Mouse (Mus musculus) midbrain, embryonic 15.5 days (tissue): ENCODE data around the gene Mprip. TPM values are rescaled to one million over a fixed set of nuclear protein-coding genes. Genes with fewer than 3 reads are reported as not detected.

ENCODE experiments used
- ATAC-seq: fragments of 200-750 bp; cut with Nextera tagmentation; replicated peaks from 2 replicates; pipeline ENCODE4 v1.8.0; 2017; ENCODE audit warnings: moderate TSS enrichment
- H3K27ac ChIP-seq: fragments of 300-500 bp; sonication (generic); 2 replicates; pipeline ENCODE4 v1.5.1; 2015; ENCODE audit warnings: mild to moderate bottlenecking, inconsistent platforms
- H3K27me3 ChIP-seq: fragments of 300-500 bp; sonication (generic); replicated peaks from 2 replicates; pipeline ENCODE4 v1.6.1; 2015; ENCODE audit warnings: inconsistent platforms
- H3K36me3 ChIP-seq: fragments of 300-500 bp; sonication (generic); replicated peaks from 2 replicates; pipeline ENCODE4 v1.6.1; 2015; ENCODE audit warnings: inconsistent platforms
- H3K4me1 ChIP-seq: fragments of 300-500 bp; sonication (generic); 2 replicates; pipeline ENCODE4 v1.6.1; 2015; ENCODE audit warnings: inconsistent platforms
- H3K4me2 ChIP-seq: fragments of 300-500 bp; sonication (generic); 2 replicates; pipeline ENCODE4 v1.6.1; 2015; ENCODE audit warnings: inconsistent platforms, mild to moderate bottlenecking, moderate library complexity
- H3K4me3 ChIP-seq: fragments of 300-500 bp; sonication (generic); 2 replicates; pipeline ENCODE4 v1.5.1; 2015; ENCODE audit warnings: mild to moderate bottlenecking, inconsistent platforms
- H3K9ac ChIP-seq: fragments of 300-500 bp; sonication (generic); 2 replicates; pipeline ENCODE4 v1.6.1; 2015; ENCODE audit warnings: mild to moderate bottlenecking, inconsistent platforms
- H3K9me3 ChIP-seq: fragments of 300-500 bp; sonication (generic); 2 replicates; pipeline ENCODE4 v1.6.1; 2016; ENCODE audit warnings: inconsistent platforms
- WGBS: fragments of 180-500 bp; shearing (Covaris S2); methylation state at CpG from one replicate; pipeline ENCODE4 v1.1.7; 2015; ENCODE audit warnings: mixed read lengths; 5-methylcytosine and 5-hydroxymethylcytosine counted together
- polyA plus RNA-seq: library from polyadenylated mRNA; unstranded; fragments of >200 nt; fragmentation: Nextera tagmentation; extraction: Ambion mirVana; gene quantifications from 2 replicates; pipeline ENCODE4 v1.2.1, GENCODE M21; 2015

The Mprip gene
- polyA plus RNA-seq, 1 experiment from 2014 or later: 77.5 TPM

GRCm38 (mm10) chr11:59758191-59758985, 97.3 kb downstream of the Mprip start:
- H3K27me3 ChIP-seq: no peaks in the 10 kb centered on the region

GRCm38 (mm10) chr11:59759178-59759577, 98.1 kb downstream of the Mprip start:
- no peak for ATAC-seq
- Histone ChIP-seq H3K27ac (peak overlapping the region; percentile 41), H3K9me3 (no peaks in the 10 kb centered on the region), H3K4me2 (no peak overlapping the region), H3K36me3 (peaks cover 67% of the 10 kb centered on the region), H3K9ac (no peak overlapping the region), H3K4me1 (no peaks in the 10 kb centered on the region), H3K4me3 (no peak overlapping the region), H3K27me3 (no peaks in the 10 kb centered on the region)
- 69% methylated on average over 4 of the region's 4 CpGs for WGBS

More at GRCm38 (mm10) chr11:59758191-59758985, 97.3 kb downstream of the Mprip start:
- Histone ChIP-seq H3K4me2 (no peak overlapping the region), H3K36me3 (peaks cover 68% of the 10 kb centered on the region), H3K9me3 (no peaks in the 10 kb centered on the region), H3K4me1 (no peaks in the 10 kb centered on the region), H3K27ac (no peak overlapping the region; the same call in 1 of the 2 replicates), H3K4me3 (no peak overlapping the region), H3K9ac (no peak overlapping the region)
- WGBS: 95% methylated on average over 9 of the region's 9 CpGs
- no peak for ATAC-seq

- 86% methylated on average over 2 of the region's 2 CpGs for WGBS
- Histone ChIP-seq H3K4me3 (no peak overlapping the region), H3K9ac (no peak overlapping the region), H3K27ac (0 out of 2 replicates have a peak overlapping the region, but pooled peaks have one; percentile 34), H3K4me2 (no peak overlapping the region), H3K36me3 (peaks cover 69% of the 10 kb centered on the region), H3K4me1 (no peaks in the 10 kb centered on the region), H3K27me3 (no peaks in the 10 kb centered on the region), H3K9me3 (no peaks in the 10 kb centered on the region)
- ATAC-seq: no peak
Observed at GRCm38 (mm10) chr11:59759626-59760025, 98.5 kb downstream of the Mprip start.

GRCm38 (mm10) chr11:59760796-59761195, 99.7 kb downstream of the Mprip start:
- no peak overlapping the region for H3K9ac ChIP-seq

DNA sequence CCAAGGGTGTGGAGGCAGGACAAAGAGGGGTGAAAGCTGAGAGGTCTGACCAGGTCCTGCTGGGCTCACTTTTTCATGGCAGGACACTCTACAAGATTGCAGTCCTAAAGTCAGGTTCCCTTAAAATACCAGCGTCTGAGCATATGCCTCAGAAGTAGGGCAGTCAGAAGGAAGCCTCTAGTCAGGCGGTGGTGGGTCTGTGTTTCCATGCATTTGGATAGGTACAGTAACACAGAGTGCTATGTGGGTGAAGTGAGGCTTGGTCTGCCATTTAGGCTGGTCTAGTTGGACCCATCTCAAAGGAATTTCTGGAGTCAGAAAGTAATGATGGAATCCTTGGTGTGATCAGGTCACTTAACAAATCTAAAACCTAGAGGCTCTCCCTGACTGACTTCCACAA, 108.2 kb downstream of the Mprip start:
- no peaks in the 10 kb centered on the region for H3K4me1 ChIP-seq
- H3K9ac ChIP-seq: no peak overlapping the region
- WGBS: 98% methylated on average over 2 of the region's 2 CpGs
- peaks cover 70% of the 10 kb centered on the region for H3K36me3 ChIP-seq
- no peaks in the 10 kb centered on the region for H3K9me3 ChIP-seq
- H3K4me2 ChIP-seq: no peak overlapping the region
- ATAC-seq: no peak
- no peak overlapping the region for H3K27ac ChIP-seq
- no peaks in the 10 kb centered on the region for H3K27me3 ChIP-seq
- no peak overlapping the region for H3K4me3 ChIP-seq

More at GRCm38 (mm10) chr11:59760796-59761195, 99.7 kb downstream of the Mprip start:
- Histone ChIP-seq H3K9me3 (no peaks in the 10 kb centered on the region), H3K27me3 (no peaks in the 10 kb centered on the region), H3K4me2 (no peak overlapping the region), H3K36me3 (peaks cover 59% of the 10 kb centered on the region), H3K4me1 (no peaks in the 10 kb centered on the region), H3K27ac (no peak overlapping the region), H3K4me3 (no peak overlapping the region)
- WGBS: 99% methylated on average over 6 of the region's 6 CpGs
- no peak for ATAC-seq

DNA sequence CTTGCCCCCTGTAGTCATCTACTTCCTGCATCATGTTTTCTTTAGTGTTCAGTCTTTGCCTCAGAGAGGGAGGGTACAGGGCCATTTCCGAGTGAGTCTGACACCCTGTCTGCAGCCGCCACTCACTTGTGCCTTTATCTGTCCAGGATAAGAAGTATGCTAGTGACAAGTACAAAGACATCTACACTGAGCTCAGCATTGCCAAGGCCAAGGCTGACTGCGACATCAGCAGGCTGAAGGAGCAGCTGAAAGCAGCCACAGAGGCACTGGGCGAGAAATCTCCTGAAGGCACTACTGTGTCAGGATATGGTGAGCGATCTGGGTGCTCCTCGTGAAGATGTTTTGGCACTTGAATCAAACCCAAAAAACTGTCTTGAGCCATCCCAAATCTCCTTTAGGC, 108.6 kb downstream of the Mprip start:
- ATAC-seq: no peak

GRCm38 (mm10) chr11:59770753-59771152, 109.6 kb downstream of the Mprip start:
- no peak overlapping the region for H3K9ac ChIP-seq
- 78% methylated on average over 7 of the region's 7 CpGs for whole genome bisulfite sequencing
- peaks cover 74% of the 10 kb centered on the region for H3K36me3 ChIP-seq
- no peaks in the 10 kb centered on the region for H3K4me1 ChIP-seq
- no peak for ATAC-seq
- no peak overlapping the region for H3K27ac ChIP-seq
- no peaks in the 10 kb centered on the region for H3K9me3 ChIP-seq
- H3K4me2 ChIP-seq: no peak overlapping the region
- no peaks in the 10 kb centered on the region for H3K27me3 ChIP-seq
- no peak overlapping the region for H3K4me3 ChIP-seq

More for the DNA sequence above, 108.6 kb downstream of the Mprip start:
- no peak overlapping the region for H3K27ac ChIP-seq
- no peak overlapping the region for H3K9ac ChIP-seq
- no peak overlapping the region for H3K4me2 ChIP-seq
- H3K9me3 ChIP-seq: no peaks in the 10 kb centered on the region
- H3K27me3 ChIP-seq: no peaks in the 10 kb centered on the region
- WGBS: 83% methylated on average over 6 of the region's 6 CpGs
- no peak overlapping the region for H3K4me3 ChIP-seq
- H3K4me1 ChIP-seq: no peaks in the 10 kb centered on the region
- peaks cover 70% of the 10 kb centered on the region for H3K36me3 ChIP-seq

GRCm38 (mm10) chr11:59772291-59772690, 111.2 kb downstream of the Mprip start:
- H3K36me3 ChIP-seq: peaks cover 74% of the 10 kb centered on the region
- 94% methylated on average over 2 of the region's 2 CpGs for WGBS

GRCm38 (mm10) chr11:59772902-59773301, 111.8 kb downstream of the Mprip start:
- Histone ChIP-seq H3K36me3 (peaks cover 73% of the 10 kb centered on the region), H3K27me3 (no peaks in the 10 kb centered on the region), H3K4me1 (no peaks in the 10 kb centered on the region), H3K9ac (no peak overlapping the region), H3K9me3 (no peaks in the 10 kb centered on the region), H3K4me3 (no peak overlapping the region), H3K4me2 (no peak overlapping the region), H3K27ac (no peak overlapping the region)
- WGBS: 94% methylated on average over 4 of the region's 4 CpGs
- ATAC-seq: no peak

More at GRCm38 (mm10) chr11:59772291-59772690, 111.2 kb downstream of the Mprip start:
- Histone ChIP-seq H3K9ac (no peak overlapping the region), H3K4me1 (no peaks in the 10 kb centered on the region), H3K27ac (no peak overlapping the region), H3K4me2 (no peak overlapping the region), H3K9me3 (no peaks in the 10 kb centered on the region), H3K4me3 (no peak overlapping the region), H3K27me3 (no peaks in the 10 kb centered on the region)
- ATAC-seq: no peak

DNA sequence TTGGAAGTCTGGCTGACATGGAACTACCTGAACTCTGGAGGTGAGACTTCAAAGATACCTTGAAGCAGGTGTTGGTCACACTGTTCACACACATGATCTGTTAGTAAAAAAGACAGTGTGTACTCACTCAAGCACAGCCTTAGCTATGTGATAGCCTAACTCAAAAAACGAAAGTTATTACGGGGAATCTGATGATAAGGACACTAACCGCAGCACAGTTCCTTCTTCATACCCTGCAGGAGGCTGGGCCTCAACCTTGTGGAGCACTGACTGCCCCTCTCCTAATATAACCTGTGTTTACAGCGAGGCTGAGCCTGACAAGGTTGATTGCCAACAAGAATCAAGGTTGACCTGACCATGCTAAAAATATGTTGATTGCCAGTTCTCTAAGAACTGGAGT, 113.4 kb downstream of the Mprip start:
- Histone ChIP-seq H3K9me3 (no peaks in the 10 kb centered on the region), H3K27me3 (no peaks in the 10 kb centered on the region), H3K9ac (no peak overlapping the region), H3K4me1 (no peaks in the 10 kb centered on the region), H3K4me3 (no peak overlapping the region), H3K4me2 (no peak overlapping the region), H3K36me3 (peaks cover 69% of the 10 kb centered on the region), H3K27ac (no peak overlapping the region)
- ATAC-seq: no peak
- WGBS: 92% methylated on average over 4 of the region's 4 CpGs

DNA sequence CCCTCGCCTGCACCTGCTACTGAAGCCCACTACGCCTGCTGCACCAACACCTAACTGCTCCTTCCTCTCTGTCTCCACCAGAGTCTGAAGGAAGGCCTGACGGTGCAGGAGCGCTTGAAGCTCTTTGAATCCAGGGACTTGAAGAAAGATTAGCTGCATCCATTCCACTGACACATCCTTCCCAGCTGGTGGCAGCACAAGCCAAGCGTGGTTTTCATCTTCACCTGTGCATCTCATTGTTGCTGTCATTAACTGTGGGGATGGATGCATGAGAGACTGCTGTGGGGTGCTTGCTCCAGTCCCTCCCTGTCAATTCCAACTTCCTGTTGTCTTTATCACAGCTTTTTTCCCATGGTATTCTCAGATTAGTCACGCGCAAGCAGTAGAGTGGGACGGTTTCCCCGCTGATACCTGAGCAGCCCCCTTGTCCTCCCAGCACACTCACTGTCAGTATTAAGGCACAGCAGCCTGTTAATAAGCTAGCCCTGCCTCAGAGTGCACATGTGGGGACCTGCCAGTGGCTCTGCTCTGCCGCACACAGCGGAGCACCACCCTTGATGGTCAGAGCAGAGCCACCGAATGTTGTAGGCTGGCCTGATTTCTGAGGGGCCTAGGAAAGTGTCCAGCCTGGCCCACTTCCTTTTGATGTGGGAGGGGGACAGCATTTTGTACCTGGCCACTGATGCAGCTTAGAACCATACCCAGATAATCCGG, 114.5 kb downstream of the Mprip start:
- Histone ChIP-seq H3K36me3 (peaks cover 62% of the 10 kb centered on the region), H3K9me3 (no peaks in the 10 kb centered on the region), H3K4me2 (no peak overlapping the region), H3K27me3 (no peaks in the 10 kb centered on the region), H3K4me3 (no peak overlapping the region), H3K4me1 (no peaks in the 10 kb centered on the region), H3K27ac (no peak overlapping the region), H3K9ac (no peak overlapping the region)
- 71% methylated on average over 13 of the region's 13 CpGs for WGBS
- ATAC-seq: no peak

GRCm38 (mm10) chr11:59777259-59777658, 116.2 kb downstream of the Mprip start:
- H3K27me3 ChIP-seq: no peaks in the 10 kb centered on the region
- H3K4me2 ChIP-seq: no peak overlapping the region
- WGBS: 92% methylated on average over 5 of the region's 5 CpGs
- no peak overlapping the region for H3K27ac ChIP-seq
- no peak for ATAC-seq
- no peak overlapping the region for H3K4me3 ChIP-seq
- peaks cover 46% of the 10 kb centered on the region for H3K36me3 ChIP-seq
- no peak overlapping the region for H3K9ac ChIP-seq
- H3K4me1 ChIP-seq: no peaks in the 10 kb centered on the region
- H3K9me3 ChIP-seq: no peaks in the 10 kb centered on the region
